Mouse (Mus musculus) heart, adult 8-10 months (tissue): ENCODE data around the gene Etfb. TPM values are rescaled to one million over a fixed set of nuclear protein-coding genes. Genes with fewer than 3 reads are reported as not detected.
A peak's percentile ranks its signal among the peaks of the same experiment; 100 is the strongest.
"Not testable (repeated sequence)": the region's sequence is repeated elsewhere in the genome, so short reads cannot be mapped to it uniquely, and the experiment has no call there.

Experiments used
- DNase-seq: peaks from one replicate; pipeline ENCODE4 v3.0.0; 2022; ENCODE audit warnings: low spot score
- total RNA-seq, 4 experiments: library from RNA; stranded (reverse); gene quantifications; 2 replicates each; pipeline ENCODE4 v1.2.4; 2022

The Etfb gene
- 1,000 to 10,000 TPM; 1,243 to 1,357 (median 1,292) TPM for total RNA-seq

- peak; percentile 99 for DNase-seq
Measured at GRCm38 (mm10) chr7:43443917-43444293, at the start of gene Etfb, which contains the start of gene Gm45233. TSS of gene Etfb (plus strand) at chr7:43444083. TSS of gene Gm45233 (plus strand) at chr7:43444128.

- DNase-seq, result no peak
Measured at GRCm38 (mm10) chr7:43399501-43399900, 44.4 kb upstream of the Etfb start.

- no peak for DNase-seq
Measured at GRCm38 (mm10) chr7:43402718-43403117, 41.2 kb upstream of the Etfb start.

GRCm38 (mm10) chr7:43407573-43407972 lies 36.3 kb upstream of the Etfb start:
- DNase-seq, result no peak

- no peak for DNase-seq
Measured at GRCm38 (mm10) chr7:43408131-43408553, 35.7 kb upstream of the Etfb start, which contains the start of gene Siglecg. TSS of gene Siglecg (plus strand) at chr7:43408204.

GRCm38 (mm10) chr7:43409084-43409483 lies 34.8 kb upstream of the Etfb start:
- no peak for DNase-seq

GRCm38 (mm10) chr7:43411724-43412123 lies 32.2 kb upstream of the Etfb start:
- not testable (repeated sequence) for DNase-seq

GRCm38 (mm10) chr7:43417298-43417697 lies 26.6 kb upstream of the Etfb start:
- DNase-seq, result no peak

- DNase-seq, result peak; percentile 79
Measured at GRCm38 (mm10) chr7:43422995-43423617, 20.8 kb upstream of the Etfb start.

- DNase-seq, result no peak
Measured at GRCm38 (mm10) chr7:43423991-43424625, 19.8 kb upstream of the Etfb start.

GRCm38 (mm10) chr7:43427406-43427805 lies 16.5 kb upstream of the Etfb start, which contains the start of gene Lim2:
TSS of gene Lim2 (plus strand) at chr7:43427670.
- DNase-seq, result no peak

- no peak for DNase-seq
Measured at GRCm38 (mm10) chr7:43429500-43429899, 14.4 kb upstream of the Etfb start.

- DNase-seq, result no peak
Measured at GRCm38 (mm10) chr7:43432891-43433290, 11.0 kb upstream of the Etfb start.

GRCm38 (mm10) chr7:43434676-43435075 lies 9.2 kb upstream of the Etfb start:
- DNase-seq, result no peak

- no peak for DNase-seq
Measured at GRCm38 (mm10) chr7:43436341-43437255, 7.3 kb upstream of the Etfb start, which contains the start of gene Nkg7. TSS of gene Nkg7 (plus strand) at chr7:43437073.

- DNase-seq, result no peak
Measured at GRCm38 (mm10) chr7:43438611-43439010, 5.3 kb upstream of the Etfb start.

GRCm38 (mm10) chr7:43440482-43440881 lies 3.4 kb upstream of the Etfb start, which contains the start of gene Cldnd2:
TSS of gene Cldnd2 (plus strand) at chr7:43440782.
- DNase-seq, result no peak

GRCm38 (mm10) chr7:43441071-43441470 lies 2.8 kb upstream of the Etfb start:
- no peak for DNase-seq

GRCm38 (mm10) chr7:43442684-43443083 lies 1.2 kb upstream of the Etfb start:
- no peak for DNase-seq

GRCm38 (mm10) chr7:43443126-43443916 lies 562 bp upstream of the Etfb start:
- DNase-seq, result peak; percentile 89

- DNase-seq, result no peak
Measured at GRCm38 (mm10) chr7:43447801-43448200, 3.9 kb downstream of the Etfb start.
